Mouse (Mus musculus) limb, embryonic 12.5 days (tissue): ENCODE results near the gene Gm20388. TPM values are rescaled to one million over a fixed set of nuclear protein-coding genes. Genes with fewer than 3 reads are reported as not detected.

Experiments used
- ATAC-seq: fragments of 200-750 bp; cut with Nextera tagmentation; 2 replicates; pipeline ENCODE4 v1.8.0; 2017; ENCODE audit warnings: low read depth, moderate TSS enrichment; ENCODE audit not compliant: insufficient number of reproducible peaks, insufficient read depth, low FRiP score, low TSS enrichment
- H3K27ac ChIP-seq: fragments of 300-500 bp; sonication (generic); 2 replicates; pipeline ENCODE4 v1.5.1; 2016; ENCODE audit warnings: mild to moderate bottlenecking, moderate library complexity
- H3K27me3 ChIP-seq: fragments of 300-500 bp; sonication (generic); 2 replicates; pipeline ENCODE4 v1.6.1; 2016; ENCODE audit warnings: mild to moderate bottlenecking, moderate library complexity
- H3K36me3 ChIP-seq: fragments of 300-500 bp; sonication (generic); 2 replicates; pipeline ENCODE4 v1.6.1; 2016; ENCODE audit warnings: mild to moderate bottlenecking, moderate library complexity
- H3K4me1 ChIP-seq: fragments of 300-500 bp; sonication (generic); replicated peaks from 2 replicates; pipeline ENCODE4 v1.6.1; 2016
- H3K4me2 ChIP-seq: fragments of 300-500 bp; sonication (generic); 2 replicates; pipeline ENCODE4 v1.6.1; 2016; ENCODE audit warnings: mild to moderate bottlenecking, moderate library complexity
- H3K4me3 ChIP-seq: fragments of 300-500 bp; sonication (generic); replicated peaks from 2 replicates; pipeline ENCODE4 v1.5.1; 2016; ENCODE audit warnings: mild to moderate bottlenecking
- H3K9ac ChIP-seq: fragments of 300-500 bp; sonication (generic); replicated peaks from 2 replicates; pipeline ENCODE4 v1.6.1; 2016; ENCODE audit warnings: mild to moderate bottlenecking, moderate library complexity
- H3K9me3 ChIP-seq: fragments of 300-500 bp; sonication (generic); 2 replicates; pipeline ENCODE4 v1.6.1; 2016; ENCODE audit warnings: mild to moderate bottlenecking, moderate library complexity
- WGBS: fragments of 180-500 bp; shearing (Covaris S2); methylation state at CpG from one replicate; pipeline ENCODE4 v1.1.7; 2016; 5-methylcytosine and 5-hydroxymethylcytosine counted together
- polyA plus RNA-seq: library from polyadenylated mRNA; unstranded; fragments of >200 nt; fragmentation: Nextera tagmentation; extraction: Ambion mirVana; gene quantifications from 2 replicates; pipeline ENCODE4 v1.2.1, GENCODE M21; 2016

The Gm20388 gene
- polyA plus RNA-seq, 1 experiment from 2014 or later: not detected

GRCm38 (mm10) chr8:122531312-122531711, 2620.7 kb downstream of the Gm20388 start:
- H3K9me3 ChIP-seq: no peaks in the 10 kb centered on the region
- H3K27ac ChIP-seq: no peak overlapping the region
- no peak overlapping the region for H3K4me3 ChIP-seq
- no peaks in the 10 kb centered on the region for H3K36me3 ChIP-seq
- ATAC-seq: no peak
- peaks cover 20% of the 10 kb centered on the region for H3K4me1 ChIP-seq
- H3K27me3 ChIP-seq: no peaks in the 10 kb centered on the region
- WGBS: 84% methylated on average over 8 of the region's 8 CpGs
- H3K4me2 ChIP-seq: no peak overlapping the region
- H3K9ac ChIP-seq: no peak overlapping the region

- Histone ChIP-seq H3K36me3 (no peaks in the 10 kb centered on the region), H3K4me3 (no peak overlapping the region), H3K27ac (peak overlapping the region; percentile 29; the same call in 1 of the 2 replicates), H3K4me2 (peak overlapping the region; percentile 10; the same call in 1 of the 2 replicates), H3K4me1 (peaks cover 23% of the 10 kb centered on the region), H3K27me3 (no peaks in the 10 kb centered on the region), H3K9ac (no peak overlapping the region), H3K9me3 (0 out of 2 replicates have a peak, but pooled peaks cover 5% of the 10 kb centered on the region)
- 21% methylated on average over 6 of the region's 6 CpGs for WGBS
- ATAC-seq: no peak
Observed at GRCm38 (mm10) chr8:122537033-122537432, 2626.4 kb downstream of the Gm20388 start.

- ATAC-seq: no peak
- WGBS: 76% methylated on average over 2 of the region's 2 CpGs
- Histone ChIP-seq H3K27me3 (no peaks in the 10 kb centered on the region), H3K4me2 (no peak overlapping the region), H3K27ac (peak overlapping the region; percentile 29; the same call in 1 of the 2 replicates), H3K4me1 (peaks cover 19% of the 10 kb centered on the region), H3K9ac (no peak overlapping the region), H3K4me3 (no peak overlapping the region), H3K36me3 (no peaks in the 10 kb centered on the region), H3K9me3 (0 out of 2 replicates have a peak, but pooled peaks cover 5% of the 10 kb centered on the region)
Observed at GRCm38 (mm10) chr8:122537812-122538211, 2627.2 kb downstream of the Gm20388 start.

DNA sequence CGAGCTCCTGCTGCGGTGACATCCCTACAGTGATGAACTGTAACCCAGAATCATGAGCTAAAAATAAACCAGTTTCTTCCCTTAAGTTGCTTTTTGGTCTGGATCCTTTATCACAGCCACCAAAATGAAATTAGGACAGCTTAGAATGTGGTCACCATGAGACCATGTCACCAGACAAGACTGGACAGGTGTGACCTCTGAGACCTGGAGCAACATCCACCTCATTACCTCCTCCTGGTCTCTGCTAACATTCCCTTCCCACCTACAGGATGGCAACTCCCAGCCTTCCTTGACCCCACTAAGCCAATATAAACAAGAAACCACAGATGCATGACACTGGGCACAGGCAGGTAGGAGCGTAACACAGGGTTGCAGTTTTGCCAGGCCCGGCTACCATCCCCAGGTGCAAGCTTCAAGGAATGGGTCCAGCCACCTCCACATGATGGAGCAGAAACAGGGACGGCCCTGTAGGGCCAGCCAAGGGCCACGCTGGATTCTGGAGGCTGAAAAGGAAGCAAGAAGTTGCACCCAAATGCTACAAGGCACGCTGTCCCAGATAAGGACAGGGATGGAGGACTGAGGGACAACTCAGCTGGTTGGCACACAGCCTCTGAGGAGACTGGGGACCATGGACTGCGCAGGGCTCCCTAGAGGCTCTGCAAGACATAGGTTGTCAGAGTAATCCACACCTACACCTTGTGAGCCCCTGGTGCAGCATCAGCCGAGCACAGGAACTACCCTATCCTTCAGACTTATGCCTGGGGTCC, 2627.9 kb downstream of the Gm20388 start:
- no peaks in the 10 kb centered on the region for H3K27me3 ChIP-seq

DNA sequence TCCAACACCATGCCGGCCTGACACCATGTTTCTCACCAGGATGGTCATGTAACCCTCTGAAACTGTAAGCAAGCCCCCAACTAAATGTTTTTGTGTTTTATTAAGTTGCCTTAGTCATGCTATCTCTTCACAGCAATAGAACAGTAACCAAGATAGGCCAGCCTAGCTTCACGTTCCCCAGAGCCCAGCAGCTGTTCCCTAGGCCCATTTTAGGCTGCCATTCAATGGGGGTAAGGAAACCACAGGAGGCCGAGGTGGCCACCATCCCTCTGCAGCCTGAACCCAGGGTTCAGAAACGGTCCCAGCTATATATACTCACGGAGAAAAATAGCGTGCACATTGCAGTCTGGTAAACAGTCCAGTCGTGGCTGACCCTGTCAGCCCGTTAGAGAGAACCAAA, 2633.5 kb downstream of the Gm20388 start:
- ATAC-seq: no peak
- H3K9me3 ChIP-seq: no peaks in the 10 kb centered on the region
- 0 out of 2 replicates have a peak, but pooled peaks cover 3% of the 10 kb centered on the region for H3K27me3 ChIP-seq
- H3K36me3 ChIP-seq: peaks cover 6% of the 10 kb centered on the region; the same call in 1 of the 2 replicates
- H3K4me2 ChIP-seq: no peak overlapping the region
- 89% methylated on average over 8 of the region's 8 CpGs for WGBS
- peaks cover 26% of the 10 kb centered on the region for H3K4me1 ChIP-seq
- H3K4me3 ChIP-seq: no peak overlapping the region
- H3K27ac ChIP-seq: no peak overlapping the region
- no peak overlapping the region for H3K9ac ChIP-seq

More for the DNA sequence above, 2627.9 kb downstream of the Gm20388 start:
- 92% methylated on average over 9 of the region's 9 CpGs for WGBS
- H3K4me1 ChIP-seq: peaks cover 13% of the 10 kb centered on the region
- 0 out of 2 replicates have a peak overlapping the region, but pooled peaks have one; percentile 23 for H3K9ac ChIP-seq
- no peak overlapping the region for H3K27ac ChIP-seq
- no peak for ATAC-seq
- H3K36me3 ChIP-seq: no peaks in the 10 kb centered on the region
- 0 out of 2 replicates have a peak, but pooled peaks cover 5% of the 10 kb centered on the region for H3K9me3 ChIP-seq
- H3K4me2 ChIP-seq: no peak overlapping the region
- H3K4me3 ChIP-seq: no peak overlapping the region

DNA sequence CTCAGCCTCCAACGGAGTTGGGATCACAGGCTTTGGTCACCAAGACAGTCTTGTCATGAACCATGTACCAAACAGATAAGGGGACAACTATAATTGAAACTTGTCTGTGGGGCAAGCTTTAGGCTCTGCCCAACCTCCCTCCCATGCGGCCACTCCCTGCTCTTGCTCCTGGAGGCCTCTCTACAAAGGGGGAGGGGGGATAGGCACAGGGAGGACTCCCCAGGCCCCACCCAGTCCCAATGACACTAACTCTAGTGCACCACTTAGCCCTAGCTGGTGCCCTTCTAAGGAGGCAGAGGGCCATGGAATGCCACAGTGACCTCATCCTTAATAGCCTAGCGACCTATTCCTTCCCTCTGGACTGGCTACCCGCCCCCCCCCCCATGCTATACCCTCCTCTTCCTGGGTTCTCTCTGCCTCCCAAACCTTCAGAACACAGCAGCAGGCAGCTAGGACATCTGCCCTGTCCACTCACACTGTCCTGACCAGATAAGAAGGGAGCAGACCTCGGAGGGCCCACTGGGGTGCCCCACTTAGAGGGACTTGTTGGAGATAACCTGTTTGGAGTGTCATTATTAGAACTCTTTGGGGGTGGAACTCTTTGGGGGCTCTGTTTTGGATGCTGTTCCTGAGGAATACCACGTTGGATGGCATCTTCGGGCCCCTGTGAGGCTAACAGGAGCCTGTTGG, 2635.6 kb downstream of the Gm20388 start:
- Histone ChIP-seq H3K27ac (no peak overlapping the region), H3K9ac (peak overlapping the region; percentile 28; the same call in 1 of the 2 replicates)

DNA sequence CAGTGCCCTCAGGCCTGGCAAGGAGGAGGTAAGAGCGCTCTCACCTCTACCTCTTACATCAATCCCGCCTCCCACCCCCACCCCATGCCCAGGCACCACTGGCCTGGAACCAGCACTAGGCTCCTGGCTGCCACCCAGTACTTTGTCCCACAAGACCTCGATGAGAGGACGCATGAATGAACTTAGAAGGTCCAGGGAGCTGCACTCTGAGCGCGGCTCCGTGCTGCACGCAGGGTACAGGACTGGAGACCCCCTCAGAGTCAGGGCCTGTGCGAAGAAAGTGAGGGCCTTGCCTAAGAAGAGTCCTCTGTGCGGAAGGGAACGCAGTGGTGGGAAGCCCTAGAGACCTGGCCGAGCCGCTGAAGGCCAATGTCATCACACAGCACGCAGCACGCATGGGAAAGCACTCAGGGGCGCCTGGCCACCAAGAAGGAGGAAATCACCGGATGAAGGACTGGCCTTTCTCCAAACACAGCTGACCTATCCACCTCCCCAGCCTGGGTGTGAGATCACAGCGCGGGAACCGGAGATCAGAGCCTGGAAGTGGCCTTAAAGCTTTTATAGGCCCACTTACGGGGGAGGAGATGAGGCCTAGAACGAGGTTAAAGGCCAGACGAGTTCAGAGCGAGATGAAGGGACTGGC, 2636.3 kb downstream of the Gm20388 start:
- no peak overlapping the region for H3K4me3 ChIP-seq
- H3K9ac ChIP-seq: peak overlapping the region; percentile 28
- 49% methylated on average over 24 of the region's 24 CpGs for WGBS

More for the DNA sequence above, 2635.6 kb downstream of the Gm20388 start:
- Histone ChIP-seq H3K9me3 (no peaks in the 10 kb centered on the region), H3K27me3 (0 out of 2 replicates have a peak, but pooled peaks cover 3% of the 10 kb centered on the region), H3K4me2 (no peak overlapping the region), H3K4me1 (peaks cover 38% of the 10 kb centered on the region), H3K36me3 (peaks cover 6% of the 10 kb centered on the region; the same call in 1 of the 2 replicates), H3K4me3 (no peak overlapping the region)
- no peak for ATAC-seq
- 84% methylated on average over 7 of the region's 7 CpGs for WGBS

GRCm38 (mm10) chr8:122547815-122548214, 2637.2 kb downstream of the Gm20388 start:
- Histone ChIP-seq H3K9me3 (no peaks in the 10 kb centered on the region), H3K4me3 (no peak overlapping the region), H3K27ac (0 out of 2 replicates have a peak overlapping the region, but pooled peaks have one; percentile 29), H3K27me3 (0 out of 2 replicates have a peak, but pooled peaks cover 3% of the 10 kb centered on the region), H3K36me3 (peaks cover 6% of the 10 kb centered on the region; the same call in 1 of the 2 replicates), H3K4me1 (peaks cover 41% of the 10 kb centered on the region), H3K4me2 (peak overlapping the region; percentile 23; the same call in 1 of the 2 replicates), H3K9ac (no peak overlapping the region)
- no peak for ATAC-seq
- 24% methylated on average over 5 of the region's 5 CpGs for WGBS

More for the DNA sequence above, 2636.3 kb downstream of the Gm20388 start:
- peaks cover 6% of the 10 kb centered on the region; the same call in 1 of the 2 replicates for H3K36me3 ChIP-seq
- no peak for ATAC-seq
- peaks cover 41% of the 10 kb centered on the region for H3K4me1 ChIP-seq
- H3K27ac ChIP-seq: peak overlapping the region; percentile 32; the same call in 1 of the 2 replicates
- no peaks in the 10 kb centered on the region for H3K9me3 ChIP-seq
- H3K4me2 ChIP-seq: peak overlapping the region; percentile 23; the same call in 1 of the 2 replicates
- H3K27me3 ChIP-seq: 0 out of 2 replicates have a peak, but pooled peaks cover 3% of the 10 kb centered on the region

- Histone ChIP-seq H3K4me1 (peaks cover 41% of the 10 kb centered on the region), H3K4me3 (no peak overlapping the region), H3K9ac (no peak overlapping the region), H3K36me3 (peaks cover 6% of the 10 kb centered on the region; the same call in 1 of the 2 replicates), H3K4me2 (peak overlapping the region; percentile 88; the same call in 1 of the 2 replicates), H3K27ac (0 out of 2 replicates have a peak overlapping the region, but pooled peaks have one; percentile 29), H3K9me3 (no peaks in the 10 kb centered on the region), H3K27me3 (0 out of 2 replicates have a peak, but pooled peaks cover 3% of the 10 kb centered on the region)
- ATAC-seq: no peak
- 65% methylated on average over 13 of the region's 13 CpGs for WGBS
Observed at GRCm38 (mm10) chr8:122548331-122548730, 2637.7 kb downstream of the Gm20388 start.

- WGBS: 91% methylated on average over 3 of the region's 3 CpGs
- ATAC-seq: no peak
- Histone ChIP-seq H3K4me2 (peak overlapping the region; percentile 88), H3K27me3 (0 out of 2 replicates have a peak, but pooled peaks cover 3% of the 10 kb centered on the region), H3K4me3 (peak overlapping the region; percentile 67; the same call in 1 of the 2 replicates), H3K9ac (no peak overlapping the region), H3K9me3 (no peaks in the 10 kb centered on the region), H3K27ac (no peak overlapping the region), H3K36me3 (peaks cover 6% of the 10 kb centered on the region; the same call in 1 of the 2 replicates), H3K4me1 (peaks cover 41% of the 10 kb centered on the region)
Observed at GRCm38 (mm10) chr8:122548891-122549439, 2638.3 kb downstream of the Gm20388 start.
